In genomic region chr6:99762069-99762985, GRCm38 (mm10) we compare ENCODE assay signal across 19 mouse cellular contexts. TPM values are rescaled to one million over a fixed set of nuclear protein-coding genes. Genes with fewer than 3 reads are reported as not detected.
A peak's percentile ranks its signal among the peaks of the same experiment; 100 is the strongest.
DNase-seq lines count a peak whose midpoint lies in the region; ATAC-seq lines count a peak whose summit lies in the region.
"Had no signal": no experiment of that assay in that cellular context is flagged by ENCODE, and none has a peak within 500 bp of the region (broad histone marks: within the 10 kb centered on the region; RNA-seq: fewer than 3 reads in every experiment).

No protein-coding gene starts in this region.

- peaks cover 5% of the 10 kb centered on the region; the same call in 1 of the 2 replicates for H3K27me3 ChIP-seq in hindbrain, embryonic 13.5 days
- H3K27me3 ChIP-seq in hindbrain, embryonic 10.5 days (ENCODE audit: insufficient read depth, poor library complexity, severe bottlenecking), result peaks cover 3% of the 10 kb centered on the region; the same call in 1 of the 2 replicates
- peaks cover 5% of the 10 kb centered on the region; the same call in 1 of the 2 replicates for H3K27me3 ChIP-seq in neural tube, embryonic 13.5 days

- no peaks in the 10 kb centered on the region for H3K9me3 ChIP-seq in hindbrain, embryonic 13.5 days
- H3K9me3 ChIP-seq in hindbrain, embryonic 10.5 days, result no peaks in the 10 kb centered on the region
- no peaks in the 10 kb centered on the region for H3K9me3 ChIP-seq in neural tube, embryonic 13.5 days

- no peak for DNase-seq in hindbrain, embryonic 10.5 days (ENCODE audit: low spot score)
- DNase-seq in Muller cell, postnatal 12 days (ENCODE audit: inconsistent ontology term), result peak; percentile 79
- peak; percentile 7 to 24 for DNase-seq in adrenal gland, postnatal 36 days
- no peak for DNase-seq in ovary, postnatal 14 days (ENCODE audit: low spot score)
- DNase-seq in thymus, adult 18-20 months, result no peak
- DNase-seq: cerebellum, adult 2 months; gastrocnemius, postnatal 25 days; heart, postnatal 14 days; layer of hippocampus, adult 9-11 months; lung, adult 18-20 months; lung, postnatal 4 days; right cerebral cortex, postnatal 4 days had no signal

- 37% methylated on average over 14 of the region's 14 CpGs for WGBS in hindbrain, embryonic 13.5 days
- 79% methylated on average over 14 of the region's 14 CpGs for WGBS in hindbrain, embryonic 10.5 days
- WGBS in neural tube, embryonic 13.5 days, result 34% methylated on average over 14 of the region's 14 CpGs

- peak overlapping the region; percentile 58; the same call in 1 of the 2 replicates for H3K27ac ChIP-seq in hindbrain, embryonic 13.5 days
- no peak overlapping the region for H3K27ac ChIP-seq in hindbrain, embryonic 10.5 days
- peak overlapping the region; percentile 55 for H3K27ac ChIP-seq in neural tube, embryonic 13.5 days (replicated peaks)
- H3K27ac ChIP-seq: kidney, postnatal 0 days had no signal

- H3K4me2 ChIP-seq in hindbrain, embryonic 13.5 days, result peak overlapping the region; percentile 26
- H3K4me2 ChIP-seq in neural tube, embryonic 13.5 days, result 0 out of 2 replicates have a peak overlapping the region, but pooled peaks have one; percentile 9

- no peak overlapping the region for H3K9ac ChIP-seq in hindbrain, embryonic 13.5 days
- H3K9ac ChIP-seq in neural tube, embryonic 13.5 days, result no peak overlapping the region

- ATAC-seq in hindbrain, embryonic 13.5 days (ENCODE audit: low FRiP score), result peak; percentile 63; the same call in 1 of the 2 replicates
- ATAC-seq in neural tube, embryonic 13.5 days (ENCODE audit: low read depth), result peak; percentile 74
- ATAC-seq: CD4-positive, CD25-positive, alpha-beta regulatory T cell, adult 4 months; intestine, embryonic 16.5 days had no signal

- H3K4me3 ChIP-seq in hindbrain, embryonic 13.5 days, result no peak overlapping the region
- no peak overlapping the region for H3K4me3 ChIP-seq in hindbrain, embryonic 10.5 days
- H3K4me3 ChIP-seq in neural tube, embryonic 13.5 days, result no peak overlapping the region

- no peaks in the 10 kb centered on the region for H3K36me3 ChIP-seq in hindbrain, embryonic 13.5 days
- no peaks in the 10 kb centered on the region for H3K36me3 ChIP-seq in hindbrain, embryonic 10.5 days
- no peaks in the 10 kb centered on the region for H3K36me3 ChIP-seq in neural tube, embryonic 13.5 days

- H3K4me1 ChIP-seq in hindbrain, embryonic 13.5 days (replicated peaks), result peaks cover 10% of the 10 kb centered on the region
- no peaks in the 10 kb centered on the region for H3K4me1 ChIP-seq in hindbrain, embryonic 10.5 days (replicated peaks)
- H3K4me1 ChIP-seq in neural tube, embryonic 13.5 days (replicated peaks), result peaks cover 21% of the 10 kb centered on the region

RNA-seq across cellular contexts. Expression of gene Prok2, which starts 36.1 kb away (rescaled TPM):
- polyA plus RNA-seq in hindbrain, embryonic 13.5 days (2015; fragmentation: Nextera tagmentation; extraction: Ambion mirVana), result 0.12 and 0.26 TPM in 2 replicates
- polyA plus RNA-seq in hindbrain, embryonic 10.5 days (2016; fragmentation: Nextera tagmentation; extraction: Ambion mirVana), result not detected in 2 replicates
- total RNA-seq in adrenal gland, postnatal 36 days (2021), result not detected
- polyA plus RNA-seq in neural tube, embryonic 13.5 days (2015; fragmentation: Nextera tagmentation; extraction: Ambion mirVana), result not detected in 2 replicates
- total RNA-seq: gastrocnemius, postnatal 25 days; heart, postnatal 14 days; MEL had no signal
- polyA plus RNA-seq: CD4-positive, CD25-positive, alpha-beta regulatory T cell, adult 4 months; cerebellum, adult 2 months; intestine, embryonic 16.5 days; urinary bladder, adult 2 months had no signal

Comparison
In these comparisons a context has a peak if more than half of its experiments do, and no peak if none do; other contexts are left out.
1. DNase-seq: peak in Muller cell, postnatal 12 days (single experiment) and adrenal gland, postnatal 36 days (2 of 2); none in hindbrain, embryonic 10.5 days (single experiment), ovary, postnatal 14 days (single experiment) and thymus, adult 18-20 months (0 of 2).